Mouse (Mus musculus) cerebellum, adult (tissue): ENCODE measurements at regions not wholly inside any gene's neighbourhood (a gene's known extent, or its start where the extent isn't known, plus 50 kb on each side); places are given as distances from the start of the nearest gene placed in this dataset.

Source experiments
- ATAC-seq: cut with Nextera tagmentation; 2 replicates; pipeline ENCODE4 v1.9.2; 2017; ENCODE audit warnings: mild to moderate bottlenecking, moderate library complexity, mixed read lengths; ENCODE audit not compliant: insufficient number of reproducible peaks, low FRiP score, low TSS enrichment

GRCm38 (mm10) chr14:23237376-23237775 lies 776.9 kb downstream of the Kcnma1 start:
- no peak for ATAC-seq

GRCm38 (mm10) chr14:23198676-23199075 lies 815.6 kb downstream of the Kcnma1 start:
- ATAC-seq, result no peak

GRCm38 (mm10) chr14:23194569-23195529 lies 819.4 kb downstream of the Kcnma1 start:
- ATAC-seq, result no peak

DNA sequence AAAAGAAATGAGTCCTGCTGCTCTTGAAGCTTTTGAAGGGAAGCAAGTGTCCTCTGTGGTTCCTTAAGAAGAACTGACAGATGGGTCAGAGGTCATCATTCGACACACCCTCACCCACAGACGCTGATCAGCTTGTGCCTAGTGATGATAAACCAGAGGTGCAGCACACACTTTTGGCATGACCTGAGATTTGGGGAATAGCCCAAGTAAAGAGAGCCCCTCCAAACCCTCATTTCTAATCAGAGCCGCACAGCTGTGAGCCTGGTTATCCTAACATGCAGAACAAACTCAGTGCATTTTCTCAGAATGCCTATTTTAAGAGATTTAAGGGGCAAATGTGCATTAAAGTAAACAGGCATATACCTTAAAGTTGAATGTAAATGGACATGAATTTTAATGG lies 821.7 kb downstream of the Kcnma1 start:
- ATAC-seq, result no peak

- ATAC-seq, result no peak
Measured at GRCm38 (mm10) chr14:23185359-23185758, 828.9 kb downstream of the Kcnma1 start.

DNA sequence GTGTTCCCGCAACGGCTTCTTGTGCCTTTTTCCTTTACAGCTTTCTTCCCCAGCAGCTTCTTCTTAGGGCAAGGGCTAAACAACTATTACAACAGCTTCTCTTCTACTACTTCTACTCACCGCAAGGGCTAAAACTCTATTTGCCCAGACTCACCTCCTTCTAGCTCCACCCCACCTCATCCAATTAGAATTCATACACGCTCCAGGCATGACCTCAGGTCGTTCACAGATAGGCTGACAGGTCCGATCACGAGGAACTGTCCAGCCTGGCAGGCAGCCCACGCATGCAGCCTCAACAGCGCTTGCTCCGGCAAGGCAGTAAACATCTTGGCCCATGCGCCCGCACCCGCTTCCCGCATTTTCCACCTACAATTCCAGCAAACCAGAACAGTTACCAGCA lies 844.9 kb downstream of the Kcnma1 start:
- no peak for ATAC-seq

- no peak for ATAC-seq
Measured at GRCm38 (mm10) chr14:23160567-23160966, 853.7 kb downstream of the Kcnma1 start.

- ATAC-seq, result no peak
Measured at GRCm38 (mm10) chr14:23150431-23150830, 863.9 kb downstream of the Kcnma1 start.

DNA sequence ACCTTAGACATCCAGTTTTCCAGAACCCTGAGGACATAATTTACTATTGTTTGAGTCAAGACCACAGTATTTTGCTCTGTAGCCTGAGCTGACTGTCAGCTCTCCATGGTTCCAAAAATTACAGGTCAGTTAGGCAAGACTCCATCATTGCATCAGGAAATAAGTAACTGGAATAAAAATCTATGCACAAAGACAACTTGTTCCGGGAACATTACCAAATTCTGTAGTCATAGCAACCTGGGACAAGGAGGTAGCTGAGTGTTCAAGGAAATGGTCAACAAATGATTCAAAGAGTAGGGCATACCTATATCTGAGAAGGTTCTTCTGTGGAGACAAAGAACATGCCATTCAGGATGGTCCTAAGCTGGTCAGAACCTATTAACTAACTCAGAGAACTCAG lies 867.3 kb downstream of the Kcnma1 start:
- no peak for ATAC-seq

DNA sequence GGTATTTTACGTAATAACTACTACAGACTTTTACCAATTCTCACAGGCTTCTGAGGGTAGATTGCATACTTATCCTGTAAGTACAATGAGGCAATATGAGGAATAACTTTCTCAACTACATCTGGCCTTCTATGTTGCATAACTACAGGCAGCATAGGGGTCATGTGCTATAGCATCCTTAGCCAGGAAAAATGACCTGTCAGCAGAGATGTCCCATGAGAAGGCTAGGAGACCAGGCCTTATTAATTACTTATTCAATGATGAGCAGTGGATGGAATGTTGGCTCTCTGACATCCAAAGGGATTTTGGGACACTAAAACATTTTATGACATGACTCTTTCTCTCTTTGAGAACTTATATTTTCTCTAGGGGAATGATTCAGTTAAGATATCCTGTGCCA lies 873.9 kb downstream of the Kcnma1 start:
- ATAC-seq, result no peak

DNA sequence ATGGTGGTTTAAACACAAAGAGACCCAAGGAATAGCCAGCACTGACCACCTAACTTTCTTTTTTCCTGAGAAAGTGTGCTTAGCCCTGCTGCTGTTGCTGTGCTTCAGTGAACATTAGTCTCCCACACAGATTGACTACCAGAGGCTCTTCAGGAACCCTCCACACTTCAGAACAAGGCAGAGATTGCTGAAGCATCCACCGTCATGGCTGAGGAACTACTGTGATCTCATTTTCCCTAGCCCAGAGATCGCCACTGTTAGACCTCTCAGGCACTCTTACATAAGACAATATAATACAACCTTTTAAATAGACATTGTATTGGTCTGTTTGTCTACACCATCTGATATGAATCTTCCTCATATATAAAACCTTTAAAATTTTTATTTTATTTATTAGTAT lies 879.6 kb downstream of the Kcnma1 start:
- no peak for ATAC-seq

DNA sequence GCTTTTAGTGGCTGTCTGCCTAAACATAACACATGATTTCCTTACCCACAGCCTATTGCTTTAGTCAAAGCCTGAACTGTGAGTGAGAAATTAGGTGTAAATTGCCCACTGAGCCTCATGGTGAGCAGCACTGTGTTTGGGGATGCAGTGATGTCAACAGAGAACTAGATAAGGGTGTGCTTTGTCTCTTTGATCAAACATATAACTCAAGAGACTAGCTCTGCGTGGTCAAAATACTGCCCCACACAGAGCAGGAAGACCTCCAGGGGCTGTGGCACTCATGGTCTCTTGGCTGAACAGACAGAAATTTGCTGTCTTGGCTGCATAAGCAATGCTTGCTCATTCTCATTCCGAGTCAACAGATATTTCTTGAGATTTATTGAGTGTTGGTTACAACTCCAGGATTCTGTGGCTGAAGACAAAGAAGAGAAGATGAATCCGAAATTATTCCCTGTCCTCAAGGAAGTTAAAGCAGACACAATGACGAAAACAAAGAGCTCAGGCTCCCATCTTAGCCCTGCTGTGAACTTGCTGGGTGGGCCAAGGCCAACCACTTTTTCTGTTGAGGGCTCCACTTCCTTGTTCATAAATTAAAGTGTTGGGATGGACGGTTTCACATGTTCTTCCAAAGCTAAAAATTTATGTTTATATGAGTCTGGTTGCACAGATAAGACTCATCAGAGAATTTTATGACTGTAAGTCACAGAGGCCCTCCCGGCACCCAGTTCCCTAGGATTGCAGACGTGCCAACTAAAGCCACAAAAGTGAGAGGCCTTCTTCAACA lies 882.4 kb downstream of the Kcnma1 start:
- no peak for ATAC-seq

DNA sequence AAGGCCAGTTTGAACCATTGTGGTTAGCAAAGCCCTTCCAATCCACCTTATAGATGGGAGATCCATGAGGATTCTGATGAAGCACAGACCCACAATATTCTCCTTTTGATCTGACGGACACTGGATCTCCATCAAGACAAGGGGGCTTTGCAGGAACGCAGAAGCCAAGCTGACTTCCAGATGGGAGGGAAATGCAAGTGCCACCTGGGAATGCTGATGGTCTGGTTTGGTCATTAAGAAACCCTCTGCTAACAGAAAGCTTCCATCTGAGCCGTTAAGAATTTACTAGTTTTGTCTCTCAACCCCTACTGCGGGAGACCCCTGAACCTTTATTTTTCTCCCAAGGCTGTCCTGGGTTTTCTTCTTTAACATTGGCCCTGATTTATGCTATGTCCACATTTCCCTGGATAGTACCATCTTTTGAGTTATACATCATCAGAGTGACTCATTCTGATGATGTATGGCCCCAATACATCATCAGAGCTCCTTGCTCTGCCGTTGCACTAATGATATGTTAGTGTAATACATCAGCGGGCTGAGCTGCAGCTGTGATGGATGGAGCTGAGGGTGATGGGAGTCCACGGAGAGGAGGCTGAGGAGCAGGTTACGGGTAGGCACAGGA lies 898.3 kb downstream of the Kcnma1 start:
- no peak for ATAC-seq

GRCm38 (mm10) chr14:23114910-23115309 lies 899.4 kb downstream of the Kcnma1 start:
- no peak for ATAC-seq

DNA sequence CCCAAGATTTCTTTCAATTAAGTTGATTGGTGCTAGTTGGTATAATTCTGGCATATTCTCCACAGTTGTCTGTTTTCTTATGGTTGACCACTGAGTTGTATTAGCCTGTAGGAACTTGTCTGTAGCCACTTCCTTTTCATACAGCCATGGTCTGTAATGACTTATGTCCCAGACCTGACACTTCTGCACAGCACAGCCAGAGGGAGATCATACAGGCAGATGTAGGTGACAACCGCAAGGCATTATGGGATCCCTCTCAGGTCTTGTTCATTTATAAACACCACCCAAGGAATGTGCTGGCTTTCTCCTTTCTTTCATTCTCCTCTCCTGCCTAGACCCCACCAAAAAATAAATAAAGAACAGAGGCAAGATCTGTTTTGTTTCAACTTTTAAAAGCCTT lies 899.8 kb downstream of the Kcnma1 start:
- no peak for ATAC-seq

GRCm38 (mm10) chr14:23112369-23112768 lies 901.9 kb downstream of the Kcnma1 start:
- ATAC-seq, result no peak

DNA sequence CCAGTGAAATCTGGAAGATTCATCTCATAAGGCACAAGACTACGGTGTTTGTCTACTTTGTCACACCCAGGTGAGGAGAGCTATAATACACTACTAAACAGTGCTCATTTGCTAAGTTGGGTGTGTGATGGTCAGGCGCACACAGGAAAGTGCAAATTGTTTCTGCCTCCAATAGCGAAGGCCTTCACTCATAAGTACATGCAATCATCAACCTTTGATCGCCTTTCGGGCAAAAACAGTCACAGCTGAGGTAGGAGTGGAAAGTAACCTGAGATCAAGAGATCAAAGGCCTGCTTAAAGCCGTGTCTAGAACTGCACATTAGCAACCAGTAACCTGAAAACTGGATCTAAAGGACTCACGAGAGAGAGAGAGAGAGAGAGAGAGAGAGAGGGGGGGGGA lies 905.7 kb downstream of the Kcnma1 start:
- no peak for ATAC-seq

DNA sequence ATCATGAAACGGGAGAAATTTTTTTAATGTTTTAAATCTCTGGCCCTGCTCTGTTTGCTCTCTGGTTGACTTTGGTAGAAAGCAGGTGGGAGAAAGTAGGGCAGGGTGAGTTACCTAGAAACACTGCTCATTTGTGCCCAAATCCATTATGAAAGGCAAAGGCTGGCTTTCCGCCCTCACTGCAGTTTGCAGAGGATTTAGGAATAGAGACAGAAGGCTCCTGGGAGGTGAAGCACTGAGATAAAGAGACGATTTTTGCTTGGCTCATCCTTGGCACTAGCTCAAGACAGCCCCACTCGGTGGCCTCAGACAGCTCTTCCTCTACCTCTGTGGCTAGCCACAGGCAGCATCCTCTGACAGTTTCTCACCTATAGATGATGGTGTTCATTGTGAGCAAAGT lies 906.8 kb downstream of the Kcnma1 start:
- peak; percentile 79 for ATAC-seq
